Mouse (Mus musculus): ENCODE measurements around the gene Ltbp1.

DNA sequence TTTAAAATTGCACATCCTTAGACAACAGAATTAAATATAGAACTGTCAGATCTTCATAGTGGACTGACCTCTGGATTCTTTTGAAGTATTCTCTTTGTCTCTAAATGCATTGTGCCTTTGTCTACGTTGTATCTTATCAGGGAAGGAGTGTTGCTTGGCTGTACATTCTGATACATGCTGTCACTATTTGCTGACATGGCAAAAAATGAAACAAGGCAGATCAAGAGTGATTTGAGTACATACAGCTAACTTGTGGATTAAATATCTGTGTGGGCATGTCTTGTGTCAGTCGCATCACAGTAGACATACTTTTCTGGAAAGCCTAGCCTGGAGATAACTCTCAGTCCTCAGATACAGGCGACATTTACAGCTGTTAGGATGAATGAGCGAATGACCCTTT lies 335.9 kb downstream of the Ltbp1 start:
- no peak for TF ChIP-seq CTCF (IDR thresholded peaks at IDR 0.05)
- TF ChIP-seq EP300 (IDR thresholded peaks at IDR 0.05; ENCODE audit: insufficient read depth, low read depth, low read length), result no peak
